Mouse (Mus musculus): ENCODE measurements around the gene Ddx3x. TPM values are rescaled to one million over a fixed set of nuclear protein-coding genes. Genes with fewer than 3 reads are reported as not detected.
A peak's percentile ranks its signal among the peaks of the same experiment; 100 is the strongest.

The Ddx3x gene
- total and polyA plus RNA-seq, 2 experiments from 2014 or later = 109 to 120 TPM

DNA sequence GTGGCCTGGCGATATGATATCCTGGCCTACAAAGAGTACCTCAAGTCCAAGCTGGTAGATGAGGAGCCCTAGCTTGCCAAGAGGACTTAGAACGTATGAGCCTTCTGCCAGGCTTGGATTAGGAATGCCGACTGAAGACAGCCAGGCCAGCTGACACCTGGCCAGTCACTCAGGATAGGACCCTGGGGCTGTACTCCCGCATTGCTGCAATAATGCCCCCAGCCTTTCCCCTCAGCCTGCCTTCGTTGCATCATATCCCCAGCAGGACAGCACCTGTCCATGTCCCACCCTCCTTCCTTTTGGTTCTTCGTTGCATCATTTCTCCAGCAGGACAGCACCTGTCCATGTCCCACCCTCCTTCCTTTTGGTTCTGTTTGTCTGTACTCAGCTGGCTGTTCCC, 41.3 kb upstream of the Ddx3x start:
- whole genome bisulfite sequencing = 92% methylated on average over 6 of the region's 6 CpGs
- no peak for TF ChIP-seq CTCF (IDR thresholded peaks at IDR 0.05)
- H3K9ac ChIP-seq (replicated peaks; ENCODE audit: low read length, poor library complexity, severe bottlenecking) = no peak overlapping the region
- no peak for ATAC-seq (ENCODE audit: low FRiP score)
- H3K4me1 ChIP-seq (ENCODE audit: insufficient read depth, low read length) = no peaks in the 10 kb centered on the region
- DNase-seq (ENCODE audit: low spot score) = no peak
- H3K4me3 ChIP-seq (ENCODE audit: low read depth, low read length) = no peak overlapping the region
- H3K36me3 ChIP-seq (ENCODE audit: insufficient read depth, low read length) = no peaks in the 10 kb centered on the region
- H3K9me3 ChIP-seq (ENCODE audit: low read length) = no peaks in the 10 kb centered on the region
- no peak overlapping the region for H3K4me2 ChIP-seq (ENCODE audit: low read depth, low read length, poor library complexity, severe bottlenecking)
- H3K27ac ChIP-seq (ENCODE audit: low read depth, low read length) = no peak overlapping the region
- H3K27me3 ChIP-seq (ENCODE audit: insufficient read depth, low read length) = no peaks in the 10 kb centered on the region

DNA sequence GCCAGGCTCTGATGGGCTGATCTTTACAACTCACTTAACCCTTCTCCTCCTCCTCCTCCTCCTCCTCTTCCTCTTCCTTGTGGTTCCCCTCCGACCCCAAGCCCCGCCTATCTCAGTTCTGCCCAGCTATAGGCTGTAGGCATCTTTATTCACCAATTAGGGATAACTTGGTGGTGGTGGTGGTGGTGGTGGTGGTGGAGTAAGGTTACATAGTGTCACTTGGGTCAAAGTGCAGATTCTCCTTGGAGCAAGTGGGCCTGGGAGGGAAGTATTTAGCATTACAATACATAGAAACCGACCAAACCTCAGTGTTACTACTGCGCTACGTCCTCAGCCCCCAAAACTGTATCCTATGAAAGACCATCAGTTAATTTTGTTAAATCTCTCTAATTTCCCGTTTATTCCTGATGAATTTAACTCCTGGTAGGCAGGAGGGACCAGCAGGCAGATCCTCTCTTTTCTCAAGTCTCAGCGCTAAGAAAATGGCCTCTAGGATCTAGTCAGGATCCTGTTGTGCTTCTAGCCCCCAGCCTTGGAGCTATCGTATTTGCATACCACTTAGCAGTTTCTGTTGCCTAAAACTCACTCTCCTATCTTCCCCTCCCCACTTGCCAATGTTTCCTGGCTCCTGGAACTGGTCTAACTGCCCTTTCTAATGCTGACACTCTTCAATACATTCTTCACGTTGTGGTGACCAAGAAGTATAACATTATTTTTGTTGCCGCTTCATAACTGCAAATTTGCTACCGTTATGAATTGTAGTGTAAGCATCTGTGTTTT, 39.9 kb upstream of the Ddx3x start:
- DNase-seq (ENCODE audit: low spot score) (peak; percentile 41), ATAC-seq (ENCODE audit: low FRiP score) (no peak)
- H3K27ac ChIP-seq (ENCODE audit: low read depth, low read length) = peak overlapping the region; percentile 93
- WGBS = 15% methylated on average over 11 of the region's 11 CpGs
- no peaks in the 10 kb centered on the region for H3K27me3 ChIP-seq (ENCODE audit: insufficient read depth, low read length)
- H3K4me3 ChIP-seq (ENCODE audit: low read depth, low read length) = no peak overlapping the region; the same call in 1 of the 2 replicates
- H3K9me3 ChIP-seq (ENCODE audit: low read length) = no peaks in the 10 kb centered on the region
- H3K9ac ChIP-seq (replicated peaks; ENCODE audit: low read length, poor library complexity, severe bottlenecking) = no peak overlapping the region
- TF ChIP-seq CTCF (IDR thresholded peaks at IDR 0.05) = no peak
- peak overlapping the region; percentile 52 for H3K4me2 ChIP-seq (ENCODE audit: low read depth, low read length, poor library complexity, severe bottlenecking)
- H3K36me3 ChIP-seq (ENCODE audit: insufficient read depth, low read length) = no peaks in the 10 kb centered on the region
- H3K4me1 ChIP-seq (ENCODE audit: insufficient read depth, low read length) = no peaks in the 10 kb centered on the region

DNA sequence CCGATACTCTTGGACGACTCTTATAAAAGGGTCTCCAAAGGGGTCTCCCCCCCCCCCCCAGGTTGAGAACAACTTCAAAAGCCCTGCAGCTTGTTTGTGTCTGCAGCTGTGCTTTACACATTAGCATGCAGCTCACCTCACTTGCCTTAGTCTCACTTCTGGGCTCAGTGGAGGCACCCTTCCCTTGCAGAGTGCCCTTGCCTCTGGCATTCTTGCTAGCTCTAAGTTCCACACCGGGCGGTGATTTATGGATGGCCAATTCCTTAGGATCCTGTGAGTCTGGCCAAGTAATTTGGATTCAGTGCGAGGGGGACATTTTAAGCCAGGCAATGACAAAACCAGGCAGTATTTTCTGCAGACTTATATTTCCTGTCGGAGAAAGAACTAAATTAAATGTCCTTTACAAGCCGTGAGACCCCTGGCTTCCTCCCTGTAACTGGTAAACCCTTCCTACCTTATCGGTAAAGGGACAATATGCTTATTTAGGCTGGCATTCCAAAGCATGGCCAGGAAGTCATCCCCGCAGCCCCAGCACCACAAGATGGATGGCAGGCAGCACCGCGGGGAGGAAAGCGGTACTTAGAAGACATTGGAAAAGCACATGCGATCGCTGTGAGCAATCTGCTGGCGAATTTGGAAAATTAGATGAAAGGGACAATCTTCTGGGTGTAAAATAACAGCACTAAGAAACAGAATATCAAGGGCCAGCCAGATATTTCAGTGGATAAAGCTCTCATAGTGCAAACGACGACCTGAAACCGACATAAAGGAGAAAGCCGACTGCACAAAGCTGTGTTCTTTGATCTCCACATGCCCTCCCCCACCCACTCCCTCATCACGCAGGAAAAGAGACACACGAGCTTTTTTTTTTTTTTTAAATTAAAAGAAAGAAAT, 39.1 kb upstream of the Ddx3x start:
- H3K27ac ChIP-seq (ENCODE audit: low read depth, low read length) = peak overlapping the region; percentile 93
- H3K36me3 ChIP-seq (ENCODE audit: insufficient read depth, low read length) = no peaks in the 10 kb centered on the region
- H3K4me2 ChIP-seq (ENCODE audit: low read depth, low read length, poor library complexity, severe bottlenecking) = peak overlapping the region; percentile 52
- H3K9ac ChIP-seq (replicated peaks; ENCODE audit: low read length, poor library complexity, severe bottlenecking) = peak overlapping the region; percentile 63
- H3K27me3 ChIP-seq (ENCODE audit: insufficient read depth, low read length) = no peaks in the 10 kb centered on the region
- no peaks in the 10 kb centered on the region for H3K9me3 ChIP-seq (ENCODE audit: low read length)
- 10% methylated on average over 21 of the region's 21 CpGs for WGBS
- ATAC-seq (ENCODE audit: low FRiP score) (peak; percentile 14; the same call in 1 of the 2 replicates), DNase-seq (ENCODE audit: low spot score) (peak; percentile 62)
- no peaks in the 10 kb centered on the region for H3K4me1 ChIP-seq (ENCODE audit: insufficient read depth, low read length)
- H3K4me3 ChIP-seq (ENCODE audit: low read depth, low read length) = peak overlapping the region; percentile 33
- no peak for TF ChIP-seq CTCF (IDR thresholded peaks at IDR 0.05)

DNA sequence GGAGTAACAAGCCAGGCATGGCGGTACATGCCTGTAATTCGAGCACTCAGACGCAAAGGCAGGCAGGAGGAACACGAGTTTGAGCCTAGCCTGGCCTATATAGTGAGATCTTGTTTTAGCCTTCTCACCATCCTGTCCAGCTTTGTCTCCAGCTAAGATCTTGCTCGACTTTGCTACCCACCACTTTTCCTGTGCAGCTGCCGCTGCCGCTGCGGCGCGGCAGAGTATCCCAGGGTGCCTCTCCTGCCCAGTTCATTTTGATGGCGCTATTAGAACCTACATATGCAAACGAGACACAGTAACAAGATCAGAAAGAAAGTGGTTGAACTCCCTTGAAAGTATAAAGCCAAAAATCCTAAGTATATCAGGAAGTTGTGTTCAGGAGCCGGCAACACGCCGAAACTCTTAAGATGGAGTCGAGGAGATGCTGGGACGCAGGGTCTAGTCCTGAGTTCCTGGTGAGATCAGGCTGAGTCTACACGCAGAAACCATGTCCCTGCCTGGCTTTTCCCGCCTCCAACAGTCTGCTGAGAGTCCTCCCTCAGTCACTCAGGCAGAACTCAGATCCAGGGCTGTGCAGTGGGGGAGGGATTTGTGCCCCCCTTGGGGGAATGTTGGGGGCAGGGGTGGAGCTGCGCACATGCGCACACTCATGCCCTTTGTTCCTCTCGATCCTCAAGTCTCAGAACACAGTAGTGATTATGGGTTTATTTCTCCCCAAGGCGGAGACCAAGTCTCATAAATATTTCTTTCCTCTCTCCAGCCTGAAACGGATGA, 38.3 kb upstream of the Ddx3x start:
- Histone ChIP-seq H3K4me1 (ENCODE audit: insufficient read depth, low read length) (no peaks in the 10 kb centered on the region), H3K4me2 (ENCODE audit: low read depth, low read length, poor library complexity, severe bottlenecking) (peak overlapping the region; percentile 52), H3K4me3 (ENCODE audit: low read depth, low read length) (peak overlapping the region; percentile 33), H3K27me3 (ENCODE audit: insufficient read depth, low read length) (no peaks in the 10 kb centered on the region), H3K9me3 (ENCODE audit: low read length) (no peaks in the 10 kb centered on the region), H3K27ac (ENCODE audit: low read depth, low read length) (peak overlapping the region; percentile 93), H3K9ac (replicated peaks; ENCODE audit: low read length, poor library complexity, severe bottlenecking) (peak overlapping the region; percentile 63), H3K36me3 (ENCODE audit: insufficient read depth, low read length) (no peaks in the 10 kb centered on the region)
- no peak for TF ChIP-seq CTCF (IDR thresholded peaks at IDR 0.05)
- WGBS = 18% methylated on average over 24 of the region's 24 CpGs
- DNase-seq (ENCODE audit: low spot score) (peak; percentile 92), ATAC-seq (ENCODE audit: low FRiP score) (peak; percentile 95)

DNA sequence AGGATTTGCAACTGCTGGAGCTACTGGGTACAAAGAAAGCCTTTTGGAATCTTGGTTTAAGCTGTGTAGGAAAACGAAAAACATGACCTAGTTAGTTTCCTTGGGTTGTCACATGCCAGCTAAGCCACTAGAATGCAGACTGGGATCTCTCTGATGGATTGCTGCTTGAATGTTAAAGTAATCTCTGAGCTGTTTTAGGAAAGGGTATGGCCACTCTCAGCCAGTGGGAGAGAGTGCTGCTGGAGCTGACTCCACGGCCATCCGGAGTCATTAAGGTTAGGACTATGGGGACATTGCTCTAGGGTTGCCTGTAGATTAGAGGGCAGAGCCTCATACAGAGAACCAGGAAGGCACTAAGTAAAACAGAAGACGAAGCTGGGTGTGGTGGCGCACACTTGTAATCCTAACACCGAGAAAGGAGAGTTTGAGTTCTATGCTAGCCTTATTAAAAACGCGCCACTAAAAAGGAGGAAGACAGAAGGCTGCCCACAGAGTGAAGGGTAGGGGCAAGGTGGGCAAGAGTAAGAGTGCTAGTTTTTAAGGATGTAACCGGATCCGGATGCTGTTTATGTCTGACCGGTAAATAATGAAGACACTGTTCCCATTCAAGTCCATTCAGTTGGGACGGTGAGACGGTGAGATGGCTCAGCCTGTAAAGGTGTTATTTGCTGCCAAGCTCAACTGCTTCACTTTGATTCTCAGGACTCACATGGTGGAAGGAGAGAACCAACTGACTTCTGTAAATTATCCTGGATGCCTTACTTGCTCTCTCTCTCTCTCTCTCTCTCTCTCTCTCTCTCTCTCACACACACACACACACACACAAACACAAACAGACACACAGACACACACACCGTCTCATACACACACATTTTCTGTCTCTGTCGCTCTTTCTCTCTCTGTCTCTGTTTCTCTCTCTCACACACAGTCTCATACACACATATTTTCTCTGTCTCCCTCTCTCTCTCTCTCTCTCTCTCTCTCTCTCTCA, 37.3 kb upstream of the Ddx3x start:
- Histone ChIP-seq H3K4me1 (ENCODE audit: insufficient read depth, low read length) (no peaks in the 10 kb centered on the region), H3K27me3 (ENCODE audit: insufficient read depth, low read length) (no peaks in the 10 kb centered on the region), H3K9me3 (ENCODE audit: low read length) (no peaks in the 10 kb centered on the region), H3K4me2 (ENCODE audit: low read depth, low read length, poor library complexity, severe bottlenecking) (peak overlapping the region; percentile 52), H3K4me3 (ENCODE audit: low read depth, low read length) (peak overlapping the region; percentile 33), H3K27ac (ENCODE audit: low read depth, low read length) (peak overlapping the region; percentile 93), H3K9ac (replicated peaks; ENCODE audit: low read length, poor library complexity, severe bottlenecking) (peak overlapping the region; percentile 48; the same call in 1 of the 2 replicates), H3K36me3 (ENCODE audit: insufficient read depth, low read length) (no peaks in the 10 kb centered on the region)
- ATAC-seq (ENCODE audit: low FRiP score) (peak; percentile 73), DNase-seq (ENCODE audit: low spot score) (no peak)
- WGBS = 26% methylated on average over 15 of the region's 15 CpGs
- TF ChIP-seq CTCF (IDR thresholded peaks at IDR 0.05) = 0 out of 2 replicates have a peak, but pooled peaks have one; percentile 1

Measured in midbrain, postnatal 0 days (tissue).